Mouse (Mus musculus) heart, postnatal 25 days (tissue): ENCODE measurements around the gene Mbtps1. TPM values are rescaled to one million over a fixed set of nuclear protein-coding genes. Genes with fewer than 3 reads are reported as not detected.

Source experiments
- total RNA-seq, 2 experiments: library from RNA; stranded (reverse); gene quantifications; 2 replicates each; pipeline ENCODE4 v1.2.3; 2021

Gene Mbtps1
- total RNA-seq, 2 experiments from 2014 or later, result 39.8 to 40.3 TPM

Other genes starting within 250 kb of the Mbtps1 start
- 100 to 1,000 TPM; 148 to 161 TPM for gene Hsbp1, start 214.2 kb downstream of the Mbtps1 start, total RNA-seq
- 100 to 1,000 TPM; 109 to 111 TPM for gene Mlycd, start 163.9 kb downstream of the Mbtps1 start, total RNA-seq
- gene Osgin1, start 124.6 kb downstream of the Mbtps1 start, total RNA-seq, result 1 to 10 TPM; 3.1 to 5.5 TPM
- gene Necab2, start 112.0 kb downstream of the Mbtps1 start, total RNA-seq, result not detected
- gene Slc38a8, start 57.0 kb downstream of the Mbtps1 start, total RNA-seq, result not detected
- gene Hsdl1, start 16.4 kb upstream of the Mbtps1 start, total RNA-seq, result 10 to 100 TPM; 18.7 to 20.1 TPM
- gene Dnaaf1, start 16.5 kb upstream of the Mbtps1 start, total RNA-seq, result not detected
- 1 to 10 TPM; 2.9 to 4.2 TPM for gene Taf1c, start 46.5 kb upstream of the Mbtps1 start, total RNA-seq
- gene Adad2, start 54.0 kb upstream of the Mbtps1 start, total RNA-seq, result not detected
- gene Kcng4, start 76.9 kb upstream of the Mbtps1 start, total RNA-seq, result under 1 TPM; 0.06 to 0.16 TPM
- 10 to 100 TPM; 45.5 to 49.2 TPM for gene Wfdc1, start 107.6 kb upstream of the Mbtps1 start, total RNA-seq
- gene Atp2c2, start 141.3 kb upstream of the Mbtps1 start, total RNA-seq, result not detected
- gene Tldc1, start 219.7 kb upstream of the Mbtps1 start, total RNA-seq, result 10 to 100 TPM; 10.5 to 12.4 TPM